Mouse (Mus musculus) embryo, embryonic 9.5 days (tissue): ENCODE data around the gene Gnaq.

Source experiments
- DNase-seq: peaks from one replicate; pipeline ENCODE4 v3.0.0-alpha.2; 2017; ENCODE audit errors: extremely low spot score

The Gnaq gene

GRCm38 (mm10) chr19:16371680-16372079 lies 239.0 kb downstream of the Gnaq start:
- no peak for DNase-seq

GRCm38 (mm10) chr19:16372752-16373486 lies 240.3 kb downstream of the Gnaq start:
- DNase-seq: peak; percentile 10

GRCm38 (mm10) chr19:16375881-16376280 lies 243.2 kb downstream of the Gnaq start:
- no peak for DNase-seq

- DNase-seq: no peak
Observed at GRCm38 (mm10) chr19:16378565-16378964, 245.9 kb downstream of the Gnaq start.

- DNase-seq: no peak
Observed at GRCm38 (mm10) chr19:16379687-16380086, 247.1 kb downstream of the Gnaq start.

- DNase-seq: no peak
Observed at GRCm38 (mm10) chr19:16382392-16382791, 249.8 kb downstream of the Gnaq start.

GRCm38 (mm10) chr19:16383127-16383526 lies 250.5 kb downstream of the Gnaq start:
- DNase-seq: no peak

- no peak for DNase-seq
Observed at GRCm38 (mm10) chr19:16384094-16384493, 251.5 kb downstream of the Gnaq start.

GRCm38 (mm10) chr19:16384957-16385356 lies 252.3 kb downstream of the Gnaq start:
- no peak for DNase-seq

- no peak for DNase-seq
Observed at GRCm38 (mm10) chr19:16386514-16386913, 253.9 kb downstream of the Gnaq start.

GRCm38 (mm10) chr19:16390192-16390795 lies 257.7 kb downstream of the Gnaq start:
- DNase-seq: no peak

- no peak for DNase-seq
Observed at GRCm38 (mm10) chr19:16394381-16394780, 261.8 kb downstream of the Gnaq start.

- DNase-seq: peak; percentile 17
Observed at GRCm38 (mm10) chr19:16403101-16403500, 270.5 kb downstream of the Gnaq start.

GRCm38 (mm10) chr19:16407727-16408126 lies 275.1 kb downstream of the Gnaq start:
- no peak for DNase-seq

GRCm38 (mm10) chr19:16411302-16411701 lies 278.7 kb downstream of the Gnaq start:
- DNase-seq: no peak

GRCm38 (mm10) chr19:16418086-16418663 lies 285.5 kb downstream of the Gnaq start:
- no peak for DNase-seq

- no peak for DNase-seq
Observed at GRCm38 (mm10) chr19:16425596-16425995, 293.0 kb downstream of the Gnaq start.

- no peak for DNase-seq
Observed at GRCm38 (mm10) chr19:16431368-16431767, 298.7 kb downstream of the Gnaq start.

- DNase-seq: peak; percentile 30
Observed at GRCm38 (mm10) chr19:16434879-16435278, 302.2 kb downstream of the Gnaq start.

- DNase-seq: peak; percentile 84
Observed at GRCm38 (mm10) chr19:16435531-16436231, 303.1 kb downstream of the Gnaq start, which contains the start of gene Gna14. Gene Gna14 (plus strand): TSS chr19:16435762.

- peak; percentile 55 for DNase-seq
Observed at GRCm38 (mm10) chr19:16436335-16437169, 303.9 kb downstream of the Gnaq start.
